ENCODE assay signal across 27 mouse cellular contexts in the genomic region with DNA sequence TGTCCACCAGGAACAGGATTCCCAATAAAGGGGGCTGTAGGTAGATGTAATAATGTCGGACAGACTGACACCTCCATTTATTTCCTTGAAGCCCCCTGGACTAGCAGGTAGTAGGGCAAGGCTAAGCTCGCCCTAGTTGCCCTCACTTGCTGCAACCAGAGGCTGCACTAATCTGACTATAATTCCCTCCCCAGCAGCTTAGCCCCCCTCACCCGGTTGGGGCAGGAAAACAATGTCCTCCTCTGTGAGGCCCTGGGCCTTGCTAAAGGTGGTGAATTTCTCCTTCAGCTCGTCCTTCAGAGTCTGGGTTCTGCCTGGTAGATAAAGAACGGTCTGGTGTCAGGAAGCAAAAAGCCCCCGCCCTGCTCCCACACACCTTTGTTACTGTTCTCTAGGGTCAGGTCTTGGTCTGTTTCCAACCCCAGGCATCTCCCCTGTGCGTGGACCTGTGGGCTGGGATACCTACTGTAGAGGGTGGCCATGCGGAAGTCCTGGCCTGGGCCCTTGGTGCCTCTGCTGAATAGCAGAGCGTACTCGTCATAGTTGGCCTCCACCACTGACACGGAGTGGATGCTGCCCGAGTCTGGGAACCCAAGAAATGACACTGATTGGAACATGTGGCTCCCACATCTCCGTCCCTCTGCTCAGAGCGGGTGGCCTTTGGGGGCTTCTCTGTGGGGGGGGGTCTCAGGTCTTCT. TPM values are rescaled to one million over a fixed set of nuclear protein-coding genes. Genes with fewer than 3 reads are reported as not detected.
DNase-seq lines count a peak whose midpoint lies in the region; ATAC-seq and TF ChIP-seq lines count a peak whose summit lies in the region.
"Had no signal": no experiment of that assay in that cellular context is flagged by ENCODE, and none has a peak within 500 bp of the region (broad histone marks: within the 10 kb centered on the region; RNA-seq: fewer than 3 reads in every experiment).

No protein-coding gene starts in this region.

- H3K9ac ChIP-seq in heart, postnatal 0 days (replicated peaks; ENCODE audit: low read depth, low read length) = no peak overlapping the region; the same call in 1 of the 2 replicates
- H3K9ac ChIP-seq: hindbrain, embryonic 15.5 days; midbrain, embryonic 12.5 days; neural tube, embryonic 15.5 days; stomach, embryonic 15.5 days had no signal

- H3K27ac ChIP-seq in kidney, adult 2 months (ENCODE audit: insufficient read depth, low read depth, low read length) = peak overlapping the region; percentile 36
- H3K27ac ChIP-seq in heart, postnatal 0 days (ENCODE audit: low read depth) = peak overlapping the region; percentile 96
- H3K27ac ChIP-seq: kidney, postnatal 0 days; limb, embryonic 10.5 days; midbrain, embryonic 12.5 days; neural tube, embryonic 15.5 days; stomach, embryonic 15.5 days had no signal

- DNase-seq in cerebellum, adult 9-11 months = peak; percentile 54
- DNase-seq in kidney, adult 2 months = peak; percentile 15
- DNase-seq in kidney, postnatal 25 days = no peak
- no peak for DNase-seq in heart, postnatal 0 days (ENCODE audit: low spot score)
- peak; percentile 63 for DNase-seq in testis, postnatal 10 days (ENCODE audit: low spot score)
- DNase-seq in right cerebral cortex, adult 2 months (ENCODE audit: low spot score in 2 of 2) = no peak
- DNase-seq: adrenal gland, postnatal 36 days; lung, adult 2 months; lung, postnatal 36 days; right cerebral cortex, postnatal 14 days; thymus, postnatal 25 days had no signal

- TF ChIP-seq POLR2A in kidney, adult 2 months (IDR thresholded peaks at IDR 0.05; ENCODE audit: low read depth, low read length) = no peak

- no peaks in the 10 kb centered on the region for H3K9me3 ChIP-seq in heart, postnatal 0 days (replicated peaks; ENCODE audit: control insufficient read depth, low read length)
- H3K9me3 ChIP-seq: embryonic facial prominence, embryonic 10.5 days; hindbrain, embryonic 15.5 days; limb, embryonic 10.5 days; midbrain, embryonic 12.5 days; neural tube, embryonic 15.5 days; stomach, embryonic 15.5 days had no signal

- TF ChIP-seq EP300 in heart, postnatal 0 days (IDR thresholded peaks at IDR 0.05; ENCODE audit: low read depth) = no peak

- 79% methylated on average over 14 of the region's 14 CpGs for WGBS in kidney, adult 2 months
- 49% methylated on average over 14 of the region's 14 CpGs for WGBS in heart, postnatal 0 days

- no peaks in the 10 kb centered on the region for H3K27me3 ChIP-seq in kidney, adult 2 months (replicated peaks; ENCODE audit: control insufficient read depth, insufficient read depth, low read length)
- no peaks in the 10 kb centered on the region for H3K27me3 ChIP-seq in heart, postnatal 0 days (ENCODE audit: control insufficient read depth, insufficient read depth, low read length)
- H3K27me3 ChIP-seq: hindbrain, embryonic 15.5 days; midbrain, embryonic 12.5 days; neural tube, embryonic 15.5 days; Patski; stomach, embryonic 15.5 days had no signal

- ATAC-seq in cerebellum, adult (ENCODE audit: insufficient number of reproducible peaks, low FRiP score, low TSS enrichment) = no peak
- peak; percentile 34 for ATAC-seq in heart, postnatal 0 days (ENCODE audit: insufficient read depth, low read depth)
- ATAC-seq: activated CD4-positive, CD25-positive, alpha-beta regulatory T cell, adult 4 months; forebrain, embryonic 14.5 days; intestine, postnatal 0 days; Patski had no signal

- H3K4me1 ChIP-seq in kidney, adult 2 months (ENCODE audit: control insufficient read depth, insufficient read depth, low read length) = 0 out of 2 replicates have a peak, but pooled peaks cover 5% of the 10 kb centered on the region
- H3K4me1 ChIP-seq in heart, postnatal 0 days (ENCODE audit: control insufficient read depth, insufficient read depth) = peaks cover 33% of the 10 kb centered on the region
- H3K4me1 ChIP-seq: stomach, embryonic 15.5 days had no signal

- no peak for TF ChIP-seq CTCF in kidney, adult 2 months (conservative IDR thresholded peaks at IDR 0.05; ENCODE audit: insufficient read depth, insufficient read length, low read depth, low read length)
- TF ChIP-seq CTCF in heart, postnatal 0 days (IDR thresholded peaks at IDR 0.05; ENCODE audit: low read depth) = no peak

- H3K36me3 ChIP-seq in kidney, adult 2 months (ENCODE audit: control insufficient read depth, insufficient read depth, low read length) = no peaks in the 10 kb centered on the region
- no peaks in the 10 kb centered on the region for H3K36me3 ChIP-seq in heart, postnatal 0 days (replicated peaks; ENCODE audit: control insufficient read depth, insufficient read depth, low read length)
- H3K36me3 ChIP-seq: embryonic facial prominence, embryonic 10.5 days; hindbrain, embryonic 15.5 days; limb, embryonic 10.5 days; midbrain, embryonic 12.5 days; neural tube, embryonic 15.5 days; stomach, embryonic 15.5 days had no signal

- peak overlapping the region; percentile 55 for H3K4me2 ChIP-seq in heart, postnatal 0 days (ENCODE audit: low read depth, low read length)
- H3K4me2 ChIP-seq: hindbrain, embryonic 15.5 days; liver, embryonic 11.5 days; midbrain, embryonic 12.5 days; neural tube, embryonic 15.5 days; stomach, embryonic 15.5 days had no signal

- no peak overlapping the region for H3K4me3 ChIP-seq in kidney, adult 2 months (ENCODE audit: insufficient read depth, low read depth, low read length)
- H3K4me3 ChIP-seq in heart, postnatal 0 days (ENCODE audit: low read depth, low read length) = no peak overlapping the region
- H3K4me3 ChIP-seq: embryonic facial prominence, embryonic 10.5 days; hindbrain, embryonic 15.5 days; left cerebral cortex, adult 2 months; limb, embryonic 10.5 days; midbrain, embryonic 12.5 days; neural tube, embryonic 15.5 days; stomach, embryonic 15.5 days had no signal

RNA-seq across cellular contexts. Expression of gene Ptgds, which starts 2.1 kb away (rescaled TPM):
- 47.2 and 51.6 TPM in 2 replicates for polyA plus RNA-seq in kidney, adult 2 months (2012; rRNA removed)
- 708 and 711 TPM in 2 replicates for total RNA-seq in heart, postnatal 0 days (2014; rRNA removed; ENCODE audit: low replicate concordance)
- polyA plus RNA-seq in heart, postnatal 0 days (2015; fragmentation: Nextera tagmentation; extraction: Ambion mirVana) = 356 and 359 TPM in 2 replicates
- polyA plus RNA-seq: activated CD4-positive, CD25-positive, alpha-beta regulatory T cell, adult 4 months; embryonic facial prominence, embryonic 10.5 days; limb, embryonic 10.5 days; liver, embryonic 11.5 days had no signal

RNA-seq across cellular contexts. Expression of gene Paxx, which starts 6.9 kb away (rescaled TPM):
- polyA plus RNA-seq in kidney, adult 2 months (2012; rRNA removed) = 49.0 and 53.2 TPM in 2 replicates
- 71.9 and 90.7 TPM in 2 replicates for total RNA-seq in heart, postnatal 0 days (2014; rRNA removed; ENCODE audit: low replicate concordance)
- polyA plus RNA-seq in heart, postnatal 0 days (2015; fragmentation: Nextera tagmentation; extraction: Ambion mirVana) = 42.7 and 45.5 TPM in 2 replicates

RNA-seq across cellular contexts. Expression of gene Clic3, which starts 11.1 kb away (rescaled TPM):
- 104 and 130 TPM in 2 replicates for polyA plus RNA-seq in kidney, adult 2 months (2012; rRNA removed)
- total RNA-seq in heart, postnatal 0 days (2014; rRNA removed; ENCODE audit: low replicate concordance) = 2.4 and 4.5 TPM in 2 replicates
- 6.5 and 7.4 TPM in 2 replicates for polyA plus RNA-seq in heart, postnatal 0 days (2015; fragmentation: Nextera tagmentation; extraction: Ambion mirVana)
- total RNA-seq: adrenal gland, postnatal 36 days; left cerebral cortex, adult 2 months had no signal
- polyA plus RNA-seq: liver, embryonic 11.5 days had no signal

RNA-seq across cellular contexts. Expression of gene Lcn12, which starts 26.0 kb away (rescaled TPM):
- polyA plus RNA-seq in kidney, adult 2 months (2012; rRNA removed) = 0.18 TPM in 1 of 2 replicates, not detected in the other
- not detected in 2 replicates for total RNA-seq in heart, postnatal 0 days (2014; rRNA removed; ENCODE audit: low replicate concordance)
- polyA plus RNA-seq in heart, postnatal 0 days (2015; fragmentation: Nextera tagmentation; extraction: Ambion mirVana) = not detected in 2 replicates
- total RNA-seq: adrenal gland, postnatal 36 days; layer of hippocampus, adult 8-10 months; left cerebral cortex, adult 2 months had no signal
- polyA plus RNA-seq: activated CD4-positive, CD25-positive, alpha-beta regulatory T cell, adult 4 months; embryonic facial prominence, embryonic 10.5 days; forebrain, embryonic 14.5 days; hindbrain, embryonic 15.5 days; kidney, postnatal 0 days; limb, embryonic 10.5 days; liver, embryonic 11.5 days; lung, adult 2 months; midbrain, embryonic 12.5 days; neural tube, embryonic 15.5 days; Patski; spleen, adult 2 months; stomach, embryonic 15.5 days had no signal

RNA-seq across cellular contexts. Expression of gene Fbxw5, which starts 32.8 kb away (rescaled TPM):
- 39.6 and 48.4 TPM in 2 replicates for polyA plus RNA-seq in kidney, adult 2 months (2012; rRNA removed)
- 115 and 141 TPM in 2 replicates for total RNA-seq in heart, postnatal 0 days (2014; rRNA removed; ENCODE audit: low replicate concordance)
- polyA plus RNA-seq in heart, postnatal 0 days (2015; fragmentation: Nextera tagmentation; extraction: Ambion mirVana) = 70.6 and 76.5 TPM in 2 replicates

Comparison
In these comparisons a context has a peak if more than half of its experiments do, and no peak if none do; other contexts are left out.
1. DNase-seq: peak in cerebellum, adult 9-11 months (single experiment), kidney, adult 2 months (single experiment) and testis, postnatal 10 days (single experiment); none in kidney, postnatal 25 days (0 of 2), heart, postnatal 0 days (single experiment) and right cerebral cortex, adult 2 months (0 of 2).
2. RNA of gene Clic3, which starts 11.1 kb away (polyA plus RNA-seq): 104 to 130 TPM in kidney, adult 2 months; 6.5 to 7.4 TPM in heart, postnatal 0 days; every median in the first group is over 10 times any median in the second.